Mouse (Mus musculus) brain, embryonic 14.5 days (tissue): ENCODE measurements around the gene Gm28372.

Experiments used
- CTCF ChIP-seq: fragments of 200-500 bp; IDR thresholded peaks from 2 replicates; pipeline ENCODE4 v1.5.1; 2012; ENCODE audit warnings: inconsistent platforms, mild to moderate bottlenecking, moderate library complexity, borderline replicate concordance; ENCODE audit not compliant: insufficient read depth, insufficient read length; ENCODE audit errors: extremely low read depth
- POLR2A ChIP-seq: fragments of 200-500 bp; IDR thresholded peaks from 2 replicates; pipeline ENCODE4 v1.6.1; 2012; ENCODE audit warnings: mild to moderate bottlenecking, inconsistent platforms, borderline replicate concordance; ENCODE audit not compliant: poor library complexity, insufficient read depth, insufficient read length, severe bottlenecking; ENCODE audit errors: extremely low read depth

DNA sequence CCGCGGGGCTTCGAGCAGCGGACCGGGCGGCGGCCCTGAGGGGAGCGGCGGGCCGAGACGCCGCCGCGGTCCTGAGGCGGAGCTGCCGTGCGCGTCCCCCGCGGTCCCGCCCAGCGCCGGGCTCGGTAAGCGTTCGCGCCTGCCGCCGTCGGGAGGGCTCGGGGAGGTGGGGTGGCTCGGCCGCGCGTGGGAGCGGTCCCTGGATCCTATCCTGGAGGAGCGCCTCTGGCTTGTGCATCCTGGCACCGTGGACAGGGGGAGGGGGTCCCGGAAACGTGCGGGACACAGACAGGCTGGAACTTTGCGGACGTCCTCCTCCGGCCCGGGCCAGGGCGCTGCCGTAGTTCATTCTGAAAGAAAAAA lies 45.4 kb downstream of the Gm28372 start:
- no peak for TF ChIP-seq CTCF
- TF ChIP-seq POLR2A: no peak
